Mouse (Mus musculus) Patski (cell line): ENCODE data around the gene Akr1b10. TPM values are rescaled to one million over a fixed set of nuclear protein-coding genes. Genes with fewer than 3 reads are reported as not detected.

Source experiments
- ATAC-seq: fragments of 100-300 bp; one replicate; pipeline ENCODE4 v1.8.0; 2021
- CTCF ChIA-PET: fragments of 350-600 bp; sonication (Branson Sonifier 250); formaldehyde crosslinking; loops from one replicate; lab custom pipeline; 2022; ENCODE audit warnings: inconsistent platforms; lab: Charles Lee
- POLR2A ChIA-PET: fragments of 350-600 bp; sonication (Branson Sonifier 250); formaldehyde crosslinking; loops from one replicate; lab custom pipeline; 2022; ENCODE audit warnings: antibody characterized with exemption, inconsistent platforms; lab: Charles Lee
- DNase-seq: peaks from one replicate; pipeline ENCODE4 v3.0.0-alpha.2; 2011; ENCODE audit warnings: low read depth, low spot score
- H3K27me3 ChIP-seq: fragments of 371-371 bp; one replicate; pipeline ENCODE4 v1.5.1; 2021
- CTCF ChIP-seq: fragments of 100-300 bp; IDR thresholded peaks from one replicate; pipeline ENCODE4 v1.5.1; 2021
- in situ Hi-C: fragments of 300-500 bp; cut with MboI; formaldehyde crosslinking; loops from 3 replicates; pipeline ENCODE4 v1.11.1; 2018; ENCODE audit warnings: low pct_unique_long_range_greater_than_20kb, mixed read lengths
- polyA plus RNA-seq: library from polyadenylated mRNA; unstranded; gene quantifications from one replicate; pipeline ENCODE4 v1.2.3, GENCODE M21; 2021

The Akr1b10 gene
- polyA plus RNA-seq, 1 experiment from 2014 or later = 83.1 TPM

DNA sequence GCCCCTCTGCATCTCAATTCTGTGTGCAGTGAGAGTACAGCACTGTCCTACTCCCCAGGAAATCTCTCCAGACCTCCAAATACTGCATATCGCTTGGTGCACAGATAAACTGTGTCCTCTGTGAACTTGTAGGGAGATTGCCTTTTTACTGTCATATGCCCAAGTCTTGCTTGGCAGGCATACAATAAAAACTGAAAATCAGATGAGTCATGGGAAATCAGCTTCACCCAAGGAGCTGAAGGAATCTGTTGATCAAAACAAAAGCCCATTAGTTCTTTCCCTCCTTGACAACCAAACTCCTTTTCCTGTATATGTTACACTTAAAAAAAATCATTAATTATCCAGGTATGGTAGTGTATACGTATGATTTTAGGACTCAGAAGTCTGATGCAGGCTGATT lies 59.8 kb downstream of the Akr1b10 start:
- DNase-seq = no peak
- peaks cover 4% of the 10 kb centered on the region for H3K27me3 ChIP-seq
- CTCF ChIA-PET = no interaction called here
- ATAC-seq = no peak
- POLR2A ChIA-PET = no interaction called here
- in situ Hi-C loops = loop anchor here (5.0 kb wide), 2 partner anchors 41 to 86 kb away; no protein-coding TSS in a partner anchor
- no peak for TF ChIP-seq CTCF

Other genes with a start within 250 kb of the Akr1b10 start
- 94.3 TPM for gene Slc35b4, start 207.1 kb upstream of the Akr1b10 start, polyA plus RNA-seq
- 287 TPM for gene Akr1b3, start 66.7 kb upstream of the Akr1b10 start, polyA plus RNA-seq
- 125 TPM for gene Akr1b8, start 30.1 kb upstream of the Akr1b10 start, polyA plus RNA-seq
- 4.6 TPM for gene Akr1b7, start 28.1 kb downstream of the Akr1b10 start, polyA plus RNA-seq
- 30.7 TPM for gene Bpgm, start 92.0 kb downstream of the Akr1b10 start, polyA plus RNA-seq
- gene Cald1, start 214.3 kb downstream of the Akr1b10 start, polyA plus RNA-seq = 800 TPM